Mouse (Mus musculus) embryonic facial prominence, embryonic 14.5 days (tissue): Measurements from ENCODE around the gene Phf21a. TPM values are rescaled to one million over a fixed set of nuclear protein-coding genes. Genes with fewer than 3 reads are reported as not detected.
A peak's percentile ranks its signal among the peaks of the same experiment; 100 is the strongest.

Experiments used
- ATAC-seq: fragments of 200-750 bp; cut with Nextera tagmentation; 2 replicates; pipeline ENCODE4 v1.8.0; 2017; ENCODE audit warnings: low read depth, moderate number of reproducible peaks, moderate TSS enrichment
- DNase-seq: peaks from one replicate; pipeline ENCODE4 v3.0.0-alpha.2; 2015; ENCODE audit warnings: low spot score
- H3K27ac ChIP-seq: fragments of 300-500 bp; sonication (generic); replicated peaks from 2 replicates; pipeline ENCODE4 v1.5.1; 2014; ENCODE audit warnings: low read depth, mild to moderate bottlenecking, low read length, moderate library complexity
- H3K27me3 ChIP-seq: fragments of 300-500 bp; sonication (generic); replicated peaks from 2 replicates; pipeline ENCODE4 v1.6.1; 2014; ENCODE audit warnings: low read length; ENCODE audit not compliant: control insufficient read depth, insufficient read depth
- H3K36me3 ChIP-seq: fragments of 300-500 bp; sonication (generic); 2 replicates; pipeline ENCODE4 v1.6.1; 2014; ENCODE audit warnings: low read length, mixed read lengths; ENCODE audit not compliant: control insufficient read depth, insufficient read depth
- H3K4me1 ChIP-seq: fragments of 300-500 bp; sonication (generic); 2 replicates; pipeline ENCODE4 v1.6.1; 2014; ENCODE audit warnings: antibody characterized with exemption, low read length; ENCODE audit not compliant: control insufficient read depth, insufficient read depth
- H3K4me2 ChIP-seq: fragments of 300-500 bp; sonication (generic); 2 replicates; pipeline ENCODE4 v1.6.1; 2014; ENCODE audit warnings: low read depth, mild to moderate bottlenecking, low read length, moderate library complexity, mixed read lengths
- H3K4me3 ChIP-seq: fragments of 300-500 bp; sonication (generic); 2 replicates; pipeline ENCODE4 v1.5.1; 2014; ENCODE audit warnings: low read depth, mild to moderate bottlenecking, low read length
- H3K9ac ChIP-seq: fragments of 300-500 bp; sonication (generic); 2 replicates; pipeline ENCODE4 v1.6.1; 2014; ENCODE audit warnings: low read depth, mild to moderate bottlenecking, low read length, moderate library complexity, mixed read lengths
- H3K9me3 ChIP-seq: fragments of 300-500 bp; sonication (generic); 2 replicates; pipeline ENCODE4 v1.6.1; 2016; ENCODE audit warnings: low read length; ENCODE audit not compliant: control insufficient read depth
- WGBS: fragments of 180-500 bp; shearing (Covaris S2); extraction: QIAGEN DNeasy Blood & Tissue Kit; methylation state at CpG from one replicate; pipeline ENCODE4 v1.1.7; 2014; 5-methylcytosine and 5-hydroxymethylcytosine counted together
- polyA plus RNA-seq: library from polyadenylated mRNA; unstranded; fragments of >200 nt; fragmentation: Nextera tagmentation; extraction: Ambion mirVana; gene quantifications from 2 replicates; pipeline ENCODE4 v1.2.1, GENCODE M21; 2014

The Phf21a gene
- polyA plus RNA-seq, 1 experiment from 2014 or later: 24.8 TPM

DNA sequence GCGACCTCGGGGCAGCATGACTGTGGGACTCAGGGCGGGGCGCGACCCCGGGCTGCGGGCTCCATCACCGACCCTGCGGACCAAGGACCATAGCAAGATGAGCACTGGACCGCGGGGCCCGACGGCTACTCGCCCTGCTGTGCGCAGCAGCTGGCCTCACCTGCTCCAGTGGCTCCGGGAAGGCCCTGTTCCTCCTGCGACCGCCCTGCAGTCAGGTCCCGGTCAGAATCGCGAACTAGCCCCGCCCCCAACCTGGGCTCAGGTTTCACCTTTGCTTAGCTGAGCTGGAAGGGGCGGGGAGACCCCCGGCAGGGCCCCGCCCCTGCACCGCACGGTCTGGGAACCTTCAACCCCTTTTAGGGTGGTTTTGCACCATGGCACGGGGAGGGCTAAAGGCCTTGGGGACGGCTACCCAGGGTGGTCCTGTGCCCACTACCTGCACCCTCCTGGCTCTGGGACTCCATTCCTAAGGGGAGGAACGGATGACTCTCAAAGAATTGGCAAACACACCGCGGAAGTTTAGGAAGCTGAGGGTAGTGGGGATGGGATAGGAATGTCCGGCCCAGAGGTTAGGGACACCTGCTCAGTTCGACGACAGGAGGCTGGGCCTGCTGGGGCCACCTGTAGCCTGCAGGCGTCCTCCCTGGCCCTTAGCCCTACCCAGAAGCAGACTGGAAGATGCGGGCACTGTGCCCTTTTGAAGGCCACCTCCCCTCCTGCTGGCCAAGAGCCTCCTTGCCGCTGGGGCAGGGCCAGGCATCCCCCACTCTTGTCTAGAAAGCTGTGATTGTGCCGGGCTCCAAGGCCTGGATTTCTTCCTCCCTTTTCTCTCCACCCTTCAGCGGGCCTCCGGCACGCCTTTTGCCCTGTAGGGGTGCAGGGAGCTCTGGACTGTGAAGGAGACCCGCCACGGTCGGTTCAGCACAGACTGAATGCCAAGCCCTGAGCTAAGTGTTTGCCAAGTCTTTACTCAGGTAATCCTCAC, 278.2 kb downstream of the Phf21a start:
- Histone ChIP-seq H3K9me3 (no peaks in the 10 kb centered on the region), H3K36me3 (no peaks in the 10 kb centered on the region), H3K27ac (peak overlapping the region; percentile 61), H3K9ac (peak overlapping the region; percentile 61), H3K27me3 (peaks cover 17% of the 10 kb centered on the region), H3K4me3 (peak overlapping the region; percentile 46), H3K4me2 (peak overlapping the region; percentile 88), H3K4me1 (peaks cover 28% of the 10 kb centered on the region)
- DNase-seq (peak; percentile 80), ATAC-seq (peak; percentile 10; the same call in 1 of the 2 replicates)
- 6% methylated on average over 19 of the region's 45 CpGs for WGBS

DNA sequence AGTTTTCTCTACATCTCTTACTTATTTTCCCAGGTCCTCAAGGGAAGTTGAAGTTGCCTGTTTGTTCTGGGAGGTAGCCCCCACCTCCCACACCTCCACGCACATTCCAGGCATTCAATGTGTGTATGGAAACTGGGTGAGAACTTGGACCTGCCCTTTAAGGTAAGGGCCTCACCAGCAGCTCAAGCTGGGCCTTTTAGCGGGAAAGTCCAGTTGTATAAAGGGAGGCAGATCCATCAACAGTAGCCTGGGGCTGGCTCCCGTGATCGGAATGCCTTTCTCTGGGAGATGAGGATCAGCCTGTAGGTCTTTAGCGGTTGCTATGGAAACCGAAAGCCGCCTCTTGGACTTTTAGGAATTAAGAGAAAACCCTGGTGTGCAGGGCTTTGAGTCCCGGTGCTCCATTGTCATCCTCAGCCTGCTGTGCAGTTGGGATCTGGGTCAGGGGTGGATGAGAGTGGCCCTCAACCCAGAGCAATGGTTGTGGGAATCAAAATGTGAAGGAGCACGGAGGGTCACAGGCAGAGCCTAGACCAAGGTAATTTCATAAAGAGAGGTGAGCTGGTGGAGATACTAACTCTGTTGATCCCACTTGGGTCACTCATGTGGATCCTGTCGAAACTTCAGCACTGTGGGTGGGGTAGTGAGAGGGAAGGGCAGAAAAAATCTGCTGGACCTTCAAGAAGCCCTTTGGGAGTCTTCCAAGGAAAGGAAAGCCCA, 279.2 kb downstream of the Phf21a start:
- no peak overlapping the region for H3K4me3 ChIP-seq
- H3K27ac ChIP-seq: peak overlapping the region; percentile 84; the same call in 1 of the 2 replicates
- peaks cover 17% of the 10 kb centered on the region for H3K27me3 ChIP-seq
- H3K4me2 ChIP-seq: peak overlapping the region; percentile 88; the same call in 1 of the 2 replicates
- no peaks in the 10 kb centered on the region for H3K36me3 ChIP-seq
- H3K9ac ChIP-seq: no peak overlapping the region
- peaks cover 30% of the 10 kb centered on the region for H3K4me1 ChIP-seq
- 17% methylated on average over 10 of the region's 10 CpGs for WGBS
- DNase-seq (peak; percentile 48), ATAC-seq (no peak)
- no peaks in the 10 kb centered on the region for H3K9me3 ChIP-seq

DNA sequence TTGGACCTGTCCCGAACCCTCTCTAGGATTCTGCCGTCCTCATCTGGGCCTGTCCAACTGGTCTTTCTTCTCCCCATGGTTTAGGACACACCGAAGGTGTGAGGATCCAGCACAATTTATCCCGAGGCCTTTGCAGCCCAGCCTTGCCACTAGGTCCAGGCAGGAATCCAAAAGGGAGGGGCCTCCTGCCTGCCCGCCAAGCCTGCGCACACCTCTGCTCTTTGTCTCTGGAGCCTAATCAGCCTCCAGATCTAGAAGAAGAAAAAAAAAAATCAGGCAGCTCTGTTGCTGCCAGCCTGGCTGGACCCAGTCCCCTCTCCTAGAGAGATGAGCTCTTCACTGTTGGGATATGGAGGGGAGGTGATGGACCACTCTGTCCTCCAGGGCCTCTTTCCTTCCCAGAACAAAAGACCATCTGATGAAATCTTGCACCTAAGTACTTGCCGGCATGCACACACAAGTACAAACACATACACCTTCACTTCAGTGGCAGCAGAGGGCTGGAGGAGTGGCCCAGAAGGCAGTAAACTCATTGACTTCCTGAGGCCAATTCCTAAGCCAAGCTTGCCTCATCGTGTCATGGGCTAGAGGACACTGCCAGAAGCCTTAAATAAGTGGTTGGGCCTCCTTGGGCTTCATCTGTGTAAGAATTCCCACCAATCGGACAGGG, 280.0 kb downstream of the Phf21a start:
- Histone ChIP-seq H3K27me3 (peaks cover 17% of the 10 kb centered on the region), H3K4me3 (no peak overlapping the region), H3K36me3 (no peaks in the 10 kb centered on the region; the same call in 1 of the 2 replicates), H3K9me3 (no peaks in the 10 kb centered on the region), H3K27ac (peak overlapping the region; percentile 84), H3K4me1 (peaks cover 30% of the 10 kb centered on the region), H3K9ac (no peak overlapping the region), H3K4me2 (no peak overlapping the region)
- ATAC-seq (no peak), DNase-seq (peak; percentile 55)
- WGBS: 46% methylated on average over 9 of the region's 9 CpGs

DNA sequence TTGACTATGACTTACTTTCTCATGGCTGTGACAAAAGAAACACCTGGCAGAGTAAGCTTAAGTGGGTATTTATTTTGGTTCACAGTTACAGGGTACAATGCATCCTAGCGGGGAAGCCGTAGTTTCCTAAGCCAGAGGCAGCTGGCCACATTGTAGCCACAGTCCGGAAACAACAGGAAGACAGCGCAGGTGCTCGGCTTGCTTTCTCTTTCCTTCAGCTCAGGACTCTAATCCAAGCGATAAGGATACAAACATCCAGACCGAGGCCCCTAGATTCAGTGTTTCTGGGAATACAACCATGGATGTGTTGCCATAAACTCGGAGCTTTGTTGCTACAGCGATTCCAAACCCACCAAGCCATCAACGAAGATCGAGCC, 280.5 kb downstream of the Phf21a start:
- ATAC-seq (no peak), DNase-seq (no peak)
- 77% methylated on average over 11 of the region's 11 CpGs for WGBS
- no peak overlapping the region for H3K9ac ChIP-seq
- H3K4me3 ChIP-seq: no peak overlapping the region
- no peaks in the 10 kb centered on the region for H3K9me3 ChIP-seq
- peaks cover 17% of the 10 kb centered on the region for H3K27me3 ChIP-seq
- H3K4me2 ChIP-seq: no peak overlapping the region
- H3K4me1 ChIP-seq: peaks cover 30% of the 10 kb centered on the region
- peaks cover 2% of the 10 kb centered on the region; the same call in 1 of the 2 replicates for H3K36me3 ChIP-seq
- H3K27ac ChIP-seq: peak overlapping the region; percentile 84

DNA sequence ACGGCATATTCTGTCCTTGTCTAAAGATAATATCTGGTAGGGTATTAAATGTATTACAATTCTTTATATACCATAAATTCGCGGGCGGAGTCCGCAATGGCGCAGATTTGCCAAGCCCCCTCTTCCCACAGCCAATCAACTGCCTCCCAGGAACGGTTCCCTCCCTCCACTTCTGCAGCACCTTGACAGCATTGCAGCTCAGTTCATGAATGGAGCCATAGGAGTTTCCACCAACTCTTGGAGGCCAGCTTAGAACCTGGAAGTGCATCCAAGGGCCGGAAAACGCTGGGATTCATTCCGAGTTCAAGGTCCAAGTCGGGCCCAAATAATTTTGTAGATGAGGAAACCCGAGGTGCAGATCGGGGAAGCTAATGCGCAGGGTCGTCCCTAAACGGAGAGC, 281.6 kb downstream of the Phf21a start, which contains the start of the genes Pex16 and Large2:
TSS of gene Pex16 (plus strand) at position 163 of the 400 bp plus-strand sequence.
TSS of gene Large2 (minus strand) at position 356 of the 400 bp plus-strand sequence.
- peaks cover 30% of the 10 kb centered on the region for H3K4me1 ChIP-seq
- ATAC-seq: peak; percentile 48
- DNase-seq: peak; percentile 79

DNA sequence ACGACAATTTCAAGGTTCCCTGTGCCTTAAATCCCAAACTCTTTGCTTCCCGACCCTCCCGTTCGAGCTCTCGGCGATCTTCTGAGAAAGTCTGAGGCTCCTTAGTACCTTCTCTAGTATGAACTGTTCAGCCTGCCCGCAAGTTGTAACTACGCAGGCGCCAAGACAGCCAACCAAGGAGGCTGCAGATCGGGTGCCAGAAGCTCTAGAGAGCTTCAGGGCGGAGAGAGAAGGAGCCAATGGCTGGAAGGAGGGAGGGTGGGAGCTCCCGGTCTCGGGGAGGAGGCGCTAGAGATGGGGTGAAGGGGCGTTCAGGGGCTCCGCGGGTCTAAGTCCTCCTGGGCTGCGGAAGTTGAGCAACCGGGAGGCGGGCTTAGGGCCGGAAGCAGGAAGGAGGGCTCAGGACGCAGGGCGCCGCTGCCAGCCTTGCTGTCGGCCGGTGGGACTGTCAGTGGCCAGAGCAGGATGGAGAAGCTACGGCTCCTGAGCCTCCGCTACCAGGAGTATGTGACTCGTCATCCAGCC, 282.2 kb downstream of the Phf21a start:
- peaks cover 29% of the 10 kb centered on the region for H3K4me1 ChIP-seq

More for the DNA sequence above, 281.6 kb downstream of the Phf21a start, which contains the start of the genes Pex16 and Large2:
- Histone ChIP-seq H3K9ac (peak within 1 kb of the TSS; percentile 77), H3K27me3 (peaks cover 17% of the 10 kb centered on the region), H3K9me3 (no peaks in the 10 kb centered on the region), H3K36me3 (peaks cover 12% of the 10 kb centered on the region), H3K4me3 (peak within 1 kb of the TSS; percentile 72), H3K27ac (peak within 1 kb of the TSS; percentile 84), H3K4me2 (peak within 1 kb of the TSS; percentile 91)
- under 1% methylated on average over 16 of the region's 16 CpGs for WGBS

DNA sequence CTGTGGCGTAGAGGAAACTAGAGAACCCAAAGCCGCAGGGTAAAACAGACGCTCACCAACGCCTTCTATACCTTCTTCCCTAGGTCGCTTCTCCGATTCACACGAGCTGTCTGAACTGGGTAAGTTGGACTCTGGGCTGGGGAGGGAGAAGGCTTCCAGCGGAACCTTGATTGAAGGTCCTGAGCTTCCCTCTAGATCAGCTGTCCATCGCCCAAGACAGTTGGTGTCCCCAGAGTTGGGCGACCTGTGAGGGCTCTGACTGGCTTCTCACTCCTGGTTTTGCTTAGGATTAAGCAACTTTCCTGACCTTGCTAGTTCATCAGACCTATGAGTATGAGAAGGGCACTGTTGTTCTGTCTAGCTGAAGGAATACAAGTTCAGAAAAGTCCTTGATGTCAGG, 282.9 kb downstream of the Phf21a start:
- Histone ChIP-seq H3K4me1 (peaks cover 22% of the 10 kb centered on the region), H3K27ac (peak overlapping the region; percentile 84; the same call in 1 of the 2 replicates), H3K9me3 (no peaks in the 10 kb centered on the region), H3K27me3 (peaks cover 6% of the 10 kb centered on the region), H3K4me3 (peak overlapping the region; percentile 72), H3K4me2 (peak overlapping the region; percentile 91), H3K9ac (peak overlapping the region; percentile 77), H3K36me3 (peaks cover 25% of the 10 kb centered on the region)
- ATAC-seq (no peak), DNase-seq (no peak)
- 8% methylated on average over 10 of the region's 10 CpGs for WGBS

More for the DNA sequence above, 282.2 kb downstream of the Phf21a start:
- under 1% methylated on average over 16 of the region's 29 CpGs for WGBS
- peak overlapping the region; percentile 77 for H3K9ac ChIP-seq
- H3K36me3 ChIP-seq: peaks cover 18% of the 10 kb centered on the region
- H3K4me3 ChIP-seq: peak overlapping the region; percentile 72
- H3K27ac ChIP-seq: peak overlapping the region; percentile 84
- H3K9me3 ChIP-seq: no peaks in the 10 kb centered on the region
- H3K27me3 ChIP-seq: peaks cover 13% of the 10 kb centered on the region
- H3K4me2 ChIP-seq: peak overlapping the region; percentile 91
- DNase-seq (peak; percentile 99), ATAC-seq (peak; percentile 94)
